Mouse (Mus musculus) liver, adult 2 months (tissue): ENCODE measurements around the gene Ldb3.

Source experiments
- CTCF ChIP-seq: fragments of 200-500 bp; IDR thresholded peaks from 2 replicates; pipeline ENCODE4 v1.5.1; 2011; ENCODE audit warnings: low read depth, low read length, control low read depth
- POLR2A ChIP-seq: fragments of 200-500 bp; IDR thresholded peaks from 2 replicates; pipeline ENCODE4 v1.6.1; 2011; ENCODE audit warnings: low read length, control low read depth; ENCODE audit not compliant: insufficient read depth; ENCODE audit errors: extremely low read depth

GRCm38 (mm10) chr14:34588498-34588897 is at the start of gene Ldb3:
- no peak for TF ChIP-seq CTCF
- TF ChIP-seq POLR2A, result no peak
